Mouse (Mus musculus): Measurements from ENCODE around the gene Cacng2. TPM values are rescaled to one million over a fixed set of nuclear protein-coding genes. Genes with fewer than 3 reads are reported as not detected.

Gene Cacng2
- polyA plus RNA-seq, 1 experiment, result not detected

GRCm38 (mm10) chr15:77958071-77958470 lies 161.8 kb downstream of the Cacng2 start:
- no peak for DNase-seq (ENCODE audit: low read depth, low spot score)
- WGBS, result 47% methylated on average over 3 of the region's 3 CpGs

GRCm38 (mm10) chr15:77957625-77958024 lies 162.2 kb downstream of the Cacng2 start:
- no peak for DNase-seq (ENCODE audit: low read depth, low spot score)
- 32% methylated on average over 5 of the region's 5 CpGs for WGBS

GRCm38 (mm10) chr15:77956404-77956901 lies 163.4 kb downstream of the Cacng2 start, which contains the start of gene Foxred2:
TSS of gene Foxred2 (minus strand) at chr15:77956722.
- no peak for DNase-seq (ENCODE audit: low read depth, low spot score)
- under 1% methylated on average over 39 of the region's 39 CpGs for WGBS

GRCm38 (mm10) chr15:77955440-77956403 lies 164.1 kb downstream of the Cacng2 start:
- DNase-seq (ENCODE audit: low read depth, low spot score), result no peak
- WGBS, result 13% methylated on average over 52 of the region's 52 CpGs

GRCm38 (mm10) chr15:77954362-77954761 lies 165.5 kb downstream of the Cacng2 start:
- no peak for DNase-seq (ENCODE audit: low read depth, low spot score)
- WGBS, result 92% methylated on average over 2 of the region's 2 CpGs

- WGBS, result 83% methylated on average over 3 of the region's 3 CpGs
Observed at GRCm38 (mm10) chr15:77952921-77953320, 166.9 kb downstream of the Cacng2 start.

GRCm38 (mm10) chr15:77949061-77949460 lies 170.8 kb downstream of the Cacng2 start:
- WGBS, result 38% methylated on average over 7 of the region's 7 CpGs
- no peak for DNase-seq (ENCODE audit: low read depth, low spot score)

More at GRCm38 (mm10) chr15:77952921-77953320, 166.9 kb downstream of the Cacng2 start:
- no peak for DNase-seq (ENCODE audit: low read depth, low spot score)

- 84% methylated on average over 4 of the region's 4 CpGs for WGBS
Observed at GRCm38 (mm10) chr15:77945711-77946110, 174.1 kb downstream of the Cacng2 start.

More at GRCm38 (mm10) chr15:77945711-77946110, 174.1 kb downstream of the Cacng2 start:
- DNase-seq (ENCODE audit: low read depth, low spot score), result no peak

Other genes starting within 250 kb of the Cacng2 start
- gene Txn2, start 191.0 kb downstream of the Cacng2 start, polyA plus RNA-seq (2012; rRNA removed), result 256 and 267 TPM in 2 replicates
- 1.1 and 1.7 TPM in 2 replicates for gene Foxred2, start 163.3 kb downstream of the Cacng2 start, polyA plus RNA-seq (2012; rRNA removed)
- 112 and 117 TPM in 2 replicates for gene Eif3d, start 149.2 kb downstream of the Cacng2 start, polyA plus RNA-seq (2012; rRNA removed)
- gene Ift27, start 54.1 kb upstream of the Cacng2 start, polyA plus RNA-seq (2012; rRNA removed), result 22.4 and 27.3 TPM in 2 replicates
- gene Pvalb, start 86.4 kb upstream of the Cacng2 start, polyA plus RNA-seq (2012; rRNA removed), result 1.3 TPM in 1 of 2 replicates, not detected in the other
- gene Ncf4, start 124.8 kb upstream of the Cacng2 start, polyA plus RNA-seq (2012; rRNA removed), result 20.4 and 22.8 TPM in 2 replicates
- gene Csf2rb2, start 185.7 kb upstream of the Cacng2 start, polyA plus RNA-seq (2012; rRNA removed), result 3.1 and 4.7 TPM in 2 replicates
- gene Csf2rb, start 205.7 kb upstream of the Cacng2 start, polyA plus RNA-seq (2012; rRNA removed), result 7.4 and 11.8 TPM in 2 replicates